8 mouse cellular contexts compared by ENCODE assay signal in the genomic region with DNA sequence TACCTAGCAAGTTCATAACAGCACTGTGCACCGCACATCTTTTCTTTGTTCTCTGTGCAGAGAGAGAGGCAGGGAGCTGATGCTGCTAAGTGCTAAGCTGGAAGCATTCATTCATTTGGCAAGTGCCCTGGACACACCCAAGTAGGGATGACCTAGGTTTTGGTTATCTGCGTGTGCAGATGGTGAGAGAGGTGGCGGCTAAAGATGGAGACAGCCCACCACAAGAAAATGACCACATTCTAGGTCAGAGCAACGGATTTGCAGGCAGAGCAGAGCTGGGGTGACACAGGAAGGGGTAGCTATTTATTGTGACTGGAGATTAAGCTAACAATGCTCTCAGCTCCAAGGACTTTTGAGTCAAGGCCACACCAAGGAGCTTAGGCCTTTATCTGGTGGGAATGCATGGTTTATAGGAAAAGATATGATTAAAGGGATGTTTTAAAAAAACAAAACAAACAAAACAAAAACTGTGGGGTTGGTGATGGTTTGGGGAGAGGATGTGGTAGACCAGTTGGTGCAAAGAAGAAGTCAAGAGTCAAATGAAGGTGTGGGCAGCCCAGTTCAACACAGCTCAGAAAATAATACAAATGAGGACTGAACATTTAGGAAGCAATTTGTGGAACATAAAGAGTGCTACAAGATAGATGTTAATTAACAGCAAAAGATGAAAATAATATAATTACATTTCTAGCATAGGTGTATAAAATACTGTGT. TPM values are rescaled to one million over a fixed set of nuclear protein-coding genes. Genes with fewer than 3 reads are reported as not detected.
DNase-seq lines count a peak whose midpoint lies in the region; ATAC-seq and TF ChIP-seq lines count a peak whose summit lies in the region.
"Had no signal": no experiment of that assay in that cellular context is flagged by ENCODE, and none has a peak within 500 bp of the region (broad histone marks: within the 10 kb centered on the region; RNA-seq: fewer than 3 reads in every experiment).

No protein-coding gene starts in this region.

- H3K27me3 ChIP-seq in lung, embryonic 14.5 days (ENCODE audit: insufficient read depth, low read length): no peaks in the 10 kb centered on the region
- H3K27me3 ChIP-seq in spleen, adult 2 months (ENCODE audit: control insufficient read depth, insufficient read depth, low read length): no peaks in the 10 kb centered on the region

- TF ChIP-seq CTCF in lung, embryonic 14.5 days (IDR thresholded peaks at IDR 0.05; ENCODE audit: low read depth): no peak
- no peak for TF ChIP-seq CTCF in spleen, adult 2 months (IDR thresholded peaks at IDR 0.05; ENCODE audit: extremely low read depth, insufficient read depth, insufficient read length, insufficient replicate concordance)

- H3K4me2 ChIP-seq in lung, embryonic 14.5 days: no peak overlapping the region

- peaks cover 12% of the 10 kb centered on the region; the same call in 1 of the 2 replicates for H3K36me3 ChIP-seq in lung, embryonic 14.5 days (ENCODE audit: insufficient read depth)
- no peaks in the 10 kb centered on the region for H3K36me3 ChIP-seq in spleen, adult 2 months (ENCODE audit: control insufficient read depth, insufficient read depth, low read length)

- H3K27ac ChIP-seq in lung, embryonic 14.5 days (ENCODE audit: low read depth): no peak overlapping the region; the same call in 1 of the 2 replicates
- 0 out of 2 replicates have a peak overlapping the region, but pooled peaks have one; percentile 21 for H3K27ac ChIP-seq in spleen, adult 2 months (ENCODE audit: insufficient read depth, low read length)

- no peak for DNase-seq in lung, embryonic 14.5 days
- DNase-seq in lung, postnatal 14 days: no peak
- peak; percentile 17 for DNase-seq in R1 (ENCODE audit: low read depth, low spot score)
- peak; percentile 52 for DNase-seq in induced T-regulatory cell, adult 2 months (ENCODE audit: low read depth)
- DNase-seq in spleen, adult 2 months (ENCODE audit: low read depth in 1 of 2, low spot score in 2 of 2): no peak
- DNase-seq in kidney, adult 11 months: no peak
- no peak for DNase-seq in left cerebral cortex, postnatal 10 days (ENCODE audit: extremely low spot score in 1 of 2, low spot score in 2 of 2)
- DNase-seq: embryo, embryonic 11 days had no signal

- no peak overlapping the region for H3K9ac ChIP-seq in lung, embryonic 14.5 days

- 69% methylated on average over 4 of the region's 4 CpGs for WGBS in lung, embryonic 14.5 days
- 48% methylated on average over 4 of the region's 4 CpGs for WGBS in spleen, adult 2 months

- H3K4me1 ChIP-seq in lung, embryonic 14.5 days (ENCODE audit: insufficient read depth): peaks cover 23% of the 10 kb centered on the region
- H3K4me1 ChIP-seq in spleen, adult 2 months (ENCODE audit: control insufficient read depth, insufficient read depth, insufficient read length): peaks cover 11% of the 10 kb centered on the region; the same call in 1 of the 2 replicates

- no peak for TF ChIP-seq POLR2A in spleen, adult 2 months (IDR thresholded peaks at IDR 0.05; ENCODE audit: low read depth, low read length)

- no peak overlapping the region for H3K4me3 ChIP-seq in lung, embryonic 14.5 days (ENCODE audit: low read depth, low read length)
- H3K4me3 ChIP-seq in spleen, adult 2 months (ENCODE audit: extremely low read depth, insufficient read depth, insufficient read length): no peak overlapping the region

- intact Hi-C loops in left cerebral cortex, postnatal 10 days (cut with DNase I): no loop called here

- H3K9me3 ChIP-seq in lung, embryonic 14.5 days (ENCODE audit: low read depth, low read length): no peaks in the 10 kb centered on the region

- ATAC-seq in lung, embryonic 14.5 days (ENCODE audit: insufficient read depth): peak; percentile 54

RNA-seq across cellular contexts. Expression of a gene that starts 49.9 kb away (rescaled TPM):
- 53.1 and 55.2 TPM in 2 replicates for polyA plus RNA-seq in lung, embryonic 14.5 days (2014; fragmentation: Nextera tagmentation; extraction: Ambion mirVana)
- polyA plus RNA-seq in spleen, adult 2 months (2012; rRNA removed): 4.5 and 6.5 TPM in 2 replicates
- 10 to 100 TPM; 83.4 to 86.9 TPM for total RNA-seq in left cerebral cortex, postnatal 10 days (2021)

Comparison
In these comparisons a context has a peak if more than half of its experiments do, and no peak if none do; other contexts are left out.
1. DNase-seq: peak in R1 (single experiment) and induced T-regulatory cell, adult 2 months (single experiment); none in lung, embryonic 14.5 days (single experiment), lung, postnatal 14 days (single experiment), spleen, adult 2 months (0 of 2), kidney, adult 11 months (single experiment) and left cerebral cortex, postnatal 10 days (0 of 2).